Mouse (Mus musculus) induced T-regulatory cell, adult 2 months (primary cell): ENCODE measurements around the gene AI854703.

Experiments used
- DNase-seq: peaks from one replicate; pipeline ENCODE4 v3.0.0-alpha.2; 2012; ENCODE audit warnings: low read depth

AI854703 gene

GRCm38 (mm10) chr6:48658721-48659120, 32.2 kb downstream of the AI854703 start:
- no peak for DNase-seq

GRCm38 (mm10) chr6:48664750-48665149, 38.2 kb downstream of the AI854703 start:
- DNase-seq, result peak; percentile 70

GRCm38 (mm10) chr6:48665471-48665870, 38.9 kb downstream of the AI854703 start:
- no peak for DNase-seq

DNA sequence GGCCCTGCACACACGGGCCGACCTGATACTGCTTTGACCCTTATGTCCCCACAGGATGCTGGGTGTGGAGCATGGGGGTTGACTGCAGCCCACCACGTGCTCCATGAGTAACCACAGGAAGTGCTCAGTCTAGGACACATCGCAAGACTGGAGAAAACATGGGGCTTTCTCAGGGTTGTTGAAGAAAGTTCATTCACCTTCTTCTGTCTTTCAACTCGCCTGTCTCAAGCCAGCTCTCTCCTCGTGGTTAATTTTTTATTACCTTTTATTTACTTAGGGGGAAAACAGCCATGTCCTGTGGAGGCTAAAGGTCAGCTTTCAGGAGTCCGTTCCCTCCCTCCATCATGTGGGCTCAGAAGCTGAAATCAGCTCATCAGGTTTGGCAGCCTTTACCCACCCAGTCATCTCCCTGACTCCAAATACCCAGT, 39.6 kb downstream of the AI854703 start:
- DNase-seq, result peak; percentile 70

- DNase-seq, result no peak
Measured at GRCm38 (mm10) chr6:48668022-48668421, 41.5 kb downstream of the AI854703 start.

DNA sequence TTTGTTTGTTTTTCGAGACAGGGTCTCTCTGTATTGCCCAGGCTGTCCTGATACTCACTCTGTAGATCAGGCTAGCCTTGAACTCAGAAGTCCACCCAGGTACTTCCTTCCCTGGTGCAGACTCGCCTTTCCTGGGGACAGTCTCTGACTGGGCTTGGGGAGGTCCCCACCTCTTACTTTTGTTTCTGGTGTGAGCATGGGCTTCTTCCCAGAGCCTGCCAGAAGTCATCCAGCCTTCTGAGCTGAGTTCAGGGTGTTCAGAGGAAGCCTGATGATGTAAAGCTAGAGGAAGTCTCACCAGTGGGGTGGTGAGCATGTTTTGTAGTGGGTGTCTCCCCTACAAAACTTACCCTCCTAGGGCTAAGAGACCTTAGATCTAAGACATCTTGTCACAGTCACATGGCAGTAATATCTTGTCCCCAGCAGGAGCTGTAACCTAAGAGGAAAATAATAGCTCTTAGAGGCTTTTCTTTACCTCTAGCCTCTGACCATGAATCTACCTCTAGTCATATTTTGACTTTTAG, 42.9 kb downstream of the AI854703 start:
- peak; percentile 53 for DNase-seq

- DNase-seq, result peak; percentile 77
Measured at GRCm38 (mm10) chr6:48674291-48675058, 47.9 kb downstream of the AI854703 start.

DNA sequence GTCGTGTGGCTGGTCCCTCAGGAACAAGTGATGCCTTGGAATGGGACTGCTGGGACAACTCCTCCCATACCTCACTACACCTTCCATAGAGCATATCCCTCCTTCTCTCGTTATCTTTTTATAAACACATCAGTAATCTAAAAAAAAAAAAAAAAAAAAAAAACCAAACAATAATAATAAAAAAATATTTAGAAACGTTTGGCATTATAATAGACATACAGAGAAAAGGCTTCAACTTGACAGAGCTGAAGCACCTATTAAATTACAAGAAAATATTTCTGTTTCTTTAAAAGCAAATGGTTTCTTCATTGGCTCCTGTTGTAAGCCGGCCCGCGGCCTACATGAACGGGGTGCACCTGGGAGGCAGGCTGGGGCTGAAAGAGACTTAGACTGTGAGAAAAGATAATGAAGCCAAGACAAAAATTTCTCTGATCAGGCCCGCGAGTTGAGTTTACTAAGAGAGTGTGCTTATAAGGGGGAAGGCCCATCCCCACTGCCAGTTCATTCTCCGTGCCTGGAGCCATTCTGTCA, 48.9 kb downstream of the AI854703 start:
- DNase-seq, result no peak

GRCm38 (mm10) chr6:48675931-48676859, 49.6 kb downstream of the AI854703 start, which contains the start of gene Gimap9:
Gimap9 (plus strand) TSS chr6:48676129.
- peak; percentile 94 for DNase-seq

GRCm38 (mm10) chr6:48676860-48677415, 50.4 kb downstream of the AI854703 start:
- peak; percentile 61 for DNase-seq

DNA sequence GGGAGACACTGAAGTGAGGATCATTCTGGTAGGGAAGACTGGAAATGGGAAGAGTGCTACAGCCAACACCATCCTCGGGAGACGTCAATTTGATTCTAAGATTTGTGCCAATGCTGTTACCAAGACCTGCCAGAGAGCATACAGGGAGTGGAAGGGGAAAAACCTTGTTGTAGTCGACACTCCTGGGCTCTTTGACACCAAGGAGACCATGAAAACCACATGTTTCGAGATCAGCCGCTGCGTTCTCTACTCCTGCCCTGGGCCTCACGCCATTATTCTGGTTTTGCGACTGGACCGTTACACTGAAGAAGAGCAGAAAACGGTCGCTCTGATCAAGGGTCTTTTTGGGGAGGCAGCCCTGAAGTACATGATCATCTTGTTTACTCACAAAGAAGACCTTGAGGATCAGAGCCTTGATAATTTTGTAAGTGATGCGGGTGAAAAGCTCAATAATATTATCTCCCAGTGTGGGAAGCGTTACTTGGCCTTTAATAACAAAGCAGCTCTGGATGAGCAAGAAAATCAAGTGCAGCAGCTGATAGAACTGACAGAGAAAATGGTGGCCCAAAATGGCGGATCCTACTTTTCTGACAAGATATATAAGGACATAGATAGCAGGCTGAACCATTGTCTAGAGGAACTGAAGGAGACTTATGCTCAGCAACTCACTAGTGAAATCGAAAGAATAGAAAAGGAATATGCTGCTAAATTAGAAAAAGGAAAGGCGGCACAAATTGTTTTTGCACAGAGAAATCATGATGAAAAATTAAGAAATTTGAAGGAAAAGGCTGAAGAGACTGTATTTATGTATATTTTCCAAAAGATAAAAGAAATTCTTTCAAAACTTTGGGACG, 51.2 kb downstream of the AI854703 start:
- peak; percentile 79 for DNase-seq

GRCm38 (mm10) chr6:48678391-48678790, 51.8 kb downstream of the AI854703 start:
- peak; percentile 69 for DNase-seq

GRCm38 (mm10) chr6:48679701-48680100, 53.1 kb downstream of the AI854703 start:
- peak; percentile 87 for DNase-seq

DNA sequence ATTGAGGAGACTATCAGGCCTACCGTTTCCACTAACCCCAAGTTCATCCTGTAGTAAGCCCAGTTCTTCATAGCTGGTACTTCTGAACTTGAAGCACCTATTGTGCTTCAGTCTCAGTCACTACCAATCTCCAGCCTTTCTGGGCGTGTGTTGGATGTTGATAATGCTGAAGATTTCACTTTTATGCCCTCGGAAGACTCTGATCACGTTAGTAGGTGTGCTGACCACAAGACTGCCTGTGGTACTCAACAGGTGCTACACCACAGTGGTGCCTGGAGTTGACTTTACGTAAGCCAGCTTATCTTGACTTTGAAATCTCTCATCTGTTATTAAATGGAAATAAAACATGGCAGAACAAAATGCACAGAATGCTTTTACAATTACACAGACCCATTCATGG, 53.9 kb downstream of the AI854703 start:
- peak; percentile 93 for DNase-seq

- peak; percentile 91 for DNase-seq
Measured at GRCm38 (mm10) chr6:48681472-48682090, 55.0 kb downstream of the AI854703 start.

GRCm38 (mm10) chr6:48682271-48682670, 55.7 kb downstream of the AI854703 start:
- DNase-seq, result peak; percentile 67
